Mouse (Mus musculus) ES-Bruce4 (cell line): Measurements from ENCODE around the gene Ddx52. TPM values are rescaled to one million over a fixed set of nuclear protein-coding genes. Genes with fewer than 3 reads are reported as not detected.

Experiments
- H3K27ac ChIP-seq: 2 replicates; pipeline ENCODE4 v1.5.1; 2012; ENCODE audit warnings: low read length, inconsistent platforms; ENCODE audit not compliant: insufficient read depth
- H3K27me3 ChIP-seq: 2 replicates; pipeline ENCODE4 v1.6.1; 2012; ENCODE audit warnings: mild to moderate bottlenecking, low read length, inconsistent platforms; ENCODE audit not compliant: control insufficient read depth, poor library complexity, insufficient read depth, severe bottlenecking
- H3K36me3 ChIP-seq: 2 replicates; pipeline ENCODE4 v1.6.1; 2012; ENCODE audit warnings: inconsistent platforms, mild to moderate bottlenecking, low read length, moderate library complexity; ENCODE audit not compliant: control insufficient read depth, poor library complexity, insufficient read depth, severe bottlenecking
- H3K4me1 ChIP-seq: one replicate; pipeline ENCODE4 v1.8.1; 2011; ENCODE audit warnings: low read length; ENCODE audit not compliant: control insufficient read depth, insufficient read depth
- H3K4me3 ChIP-seq: 2 replicates; pipeline ENCODE4 v1.5.1; 2011; ENCODE audit warnings: low read depth, mild to moderate bottlenecking, low read length
- H3K9ac ChIP-seq: 2 replicates; pipeline ENCODE4 v1.6.1; 2012; ENCODE audit warnings: low read depth, mild to moderate bottlenecking, inconsistent platforms; ENCODE audit not compliant: poor library complexity, severe bottlenecking
- H3K9me3 ChIP-seq: replicated peaks from 2 replicates; pipeline ENCODE4 v1.6.1; 2012; ENCODE audit warnings: mild to moderate bottlenecking, low read length, inconsistent platforms; ENCODE audit not compliant: control insufficient read depth, poor library complexity, insufficient read depth, severe bottlenecking
- CTCF ChIP-seq: IDR thresholded peaks from one replicate; pipeline ENCODE4 v1.8.1; 2011; ENCODE audit warnings: low read depth, low read length
- EP300 ChIP-seq: IDR thresholded peaks from 2 replicates; pipeline ENCODE4 v1.6.1; 2011; ENCODE audit warnings: low read depth, low read length; ENCODE audit not compliant: insufficient read depth
- POLR2A ChIP-seq: IDR thresholded peaks from one replicate; pipeline ENCODE4 v1.8.1; 2011; ENCODE audit warnings: low read length; ENCODE audit not compliant: insufficient read depth
- polyA plus RNA-seq: library from polyadenylated mRNA; stranded (reverse); fragments of >200 nt; gene quantifications from 2 replicates; pipeline ENCODE4 v1.2.4, GENCODE M21; 2011; ENCODE audit warnings: low read depth; ENCODE audit not compliant: missing spikeins, insufficient read depth, insufficient read length

The Ddx52 gene
- 36.9 and 39.1 TPM in 2 replicates for polyA plus RNA-seq

DNA sequence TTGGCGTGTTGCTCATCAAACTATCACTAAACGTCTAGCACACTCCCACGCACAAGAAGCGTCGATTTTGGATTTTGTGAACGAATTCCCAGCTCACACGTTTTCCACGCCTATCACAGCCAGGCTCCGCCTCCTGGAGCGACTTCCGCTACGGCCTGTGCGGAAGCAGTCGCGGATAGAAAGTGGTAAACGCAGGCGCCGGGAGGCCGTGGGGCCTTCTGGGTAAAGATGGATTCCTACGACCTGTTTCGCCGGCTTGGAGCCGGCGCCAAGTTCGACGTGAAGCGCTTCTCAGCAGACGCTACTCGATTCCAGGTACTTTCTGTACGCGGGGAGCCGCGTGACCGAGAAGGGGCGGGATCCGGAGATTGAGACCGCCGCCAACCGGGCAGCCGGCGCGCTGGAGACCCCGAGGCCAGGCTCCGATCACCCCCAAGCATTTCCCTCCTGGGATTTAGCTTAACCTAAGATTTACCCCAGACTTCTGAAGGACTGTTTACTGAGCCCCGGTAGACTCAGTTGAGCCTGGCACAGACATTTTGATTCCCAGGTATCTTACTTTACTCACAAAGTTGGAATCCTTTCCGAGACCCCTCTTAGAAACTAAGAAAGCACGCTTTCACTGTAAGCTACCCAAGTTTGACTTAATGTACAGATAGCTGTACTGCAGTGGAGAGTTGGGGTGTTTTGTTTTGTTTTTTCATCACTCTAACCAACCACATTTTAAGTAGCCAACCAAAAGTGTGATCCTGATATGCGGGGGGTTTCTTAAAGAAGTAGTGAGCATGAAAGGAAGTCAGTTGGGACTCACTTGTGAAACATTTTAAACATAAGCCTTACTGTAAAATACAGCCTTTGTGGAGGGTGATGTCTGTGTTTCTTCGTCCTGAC lies at the start of gene Ddx52:
TSS of gene Ddx52 (plus strand) at position 113 of the 891 bp plus-strand sequence.
- Histone ChIP-seq H3K9ac (peak within 1 kb of the TSS; percentile 96), H3K36me3 (peaks cover 31% of the 10 kb centered on the region), H3K27me3 (no peaks in the 10 kb centered on the region; the same call in 1 of the 2 replicates), H3K9me3 (no peaks in the 10 kb centered on the region), H3K27ac (no peak within 1 kb of the TSS), H3K4me3 (peak within 1 kb of the TSS; percentile 77), H3K4me1 (no peaks in the 10 kb centered on the region)
- TF ChIP-seq EP300 = no peak
- TF ChIP-seq POLR2A = peak; percentile 30

DNA sequence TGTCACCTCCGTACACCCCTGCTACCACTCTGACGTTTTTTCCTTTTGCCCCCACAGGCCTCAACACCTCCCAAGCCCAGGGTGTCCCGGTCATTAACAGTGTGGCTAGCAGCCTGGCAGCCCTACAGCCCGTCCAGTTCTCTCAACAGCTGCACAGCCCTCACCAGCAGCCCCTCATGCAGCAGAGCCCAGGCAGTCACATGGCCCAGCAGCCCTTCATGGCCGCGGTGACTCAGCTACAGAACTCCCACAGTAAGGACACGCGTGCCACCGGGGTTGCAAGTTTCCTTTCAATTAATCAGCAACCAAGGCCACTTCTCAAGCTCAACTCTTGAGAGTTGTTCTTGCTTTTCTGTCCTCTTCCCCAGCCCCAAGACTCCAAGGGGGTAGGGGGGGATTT lies 48.5 kb upstream of the Ddx52 start:
- no peak overlapping the region for H3K4me3 ChIP-seq
- peaks cover 3% of the 10 kb centered on the region for H3K4me1 ChIP-seq
- H3K9me3 ChIP-seq = no peaks in the 10 kb centered on the region
- H3K36me3 ChIP-seq = no peaks in the 10 kb centered on the region
- H3K27me3 ChIP-seq = no peaks in the 10 kb centered on the region
- TF ChIP-seq POLR2A = no peak
- no peak for TF ChIP-seq EP300
- no peak for TF ChIP-seq CTCF
- H3K27ac ChIP-seq = no peak overlapping the region
- no peak overlapping the region for H3K9ac ChIP-seq

DNA sequence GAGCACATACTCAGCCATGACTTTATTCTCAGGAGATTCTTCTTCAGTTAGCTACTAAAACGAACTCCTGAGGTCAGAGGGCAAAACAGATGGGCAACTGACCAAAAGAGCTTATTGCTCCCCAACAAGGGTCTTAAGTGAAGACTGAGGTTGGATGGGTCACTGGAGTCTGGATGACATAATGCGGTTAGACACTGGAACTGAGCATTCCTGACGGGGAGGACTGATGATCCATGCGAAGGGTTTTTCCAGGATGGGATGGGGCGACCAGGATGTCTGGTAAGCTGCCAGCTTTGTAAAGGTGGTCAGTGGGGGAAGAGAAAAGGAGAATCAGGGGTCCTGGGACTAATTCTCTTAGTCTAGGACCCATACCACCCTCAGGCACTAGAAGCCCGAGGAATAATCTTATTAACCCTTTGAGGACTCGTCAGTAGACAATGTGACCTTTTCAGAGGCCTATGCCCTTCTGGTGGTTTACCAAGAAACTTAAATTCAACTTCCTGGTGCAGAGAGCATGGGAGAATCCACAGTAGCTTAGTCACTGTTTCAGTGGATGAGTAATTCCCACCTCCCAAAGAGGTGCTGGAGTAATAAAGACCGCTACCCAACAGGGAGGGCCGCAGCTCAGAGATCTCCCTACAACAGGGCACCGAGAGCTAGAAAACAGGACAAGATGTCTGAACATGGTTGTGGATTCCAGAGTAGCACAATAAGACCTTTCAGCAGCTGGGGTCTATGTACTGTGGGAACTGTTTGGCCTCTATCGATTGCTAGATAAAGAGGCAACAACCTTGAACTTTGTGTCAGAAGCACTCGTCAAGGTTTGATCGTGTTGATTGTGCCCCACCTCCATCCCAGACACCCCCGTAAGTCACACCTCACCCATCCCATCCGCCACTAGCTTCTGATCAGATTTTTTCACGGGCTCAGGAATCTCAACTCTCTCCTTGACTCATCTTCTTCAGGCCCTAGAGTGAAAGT lies 45.1 kb upstream of the Ddx52 start:
- TF ChIP-seq POLR2A = no peak
- no peak for TF ChIP-seq EP300
- TF ChIP-seq CTCF = no peak
- no peaks in the 10 kb centered on the region for H3K36me3 ChIP-seq
- H3K27ac ChIP-seq = no peak overlapping the region
- H3K27me3 ChIP-seq = no peaks in the 10 kb centered on the region
- no peak overlapping the region for H3K9ac ChIP-seq
- H3K4me1 ChIP-seq = peaks cover 3% of the 10 kb centered on the region
- no peaks in the 10 kb centered on the region for H3K9me3 ChIP-seq
- no peak overlapping the region for H3K4me3 ChIP-seq

DNA sequence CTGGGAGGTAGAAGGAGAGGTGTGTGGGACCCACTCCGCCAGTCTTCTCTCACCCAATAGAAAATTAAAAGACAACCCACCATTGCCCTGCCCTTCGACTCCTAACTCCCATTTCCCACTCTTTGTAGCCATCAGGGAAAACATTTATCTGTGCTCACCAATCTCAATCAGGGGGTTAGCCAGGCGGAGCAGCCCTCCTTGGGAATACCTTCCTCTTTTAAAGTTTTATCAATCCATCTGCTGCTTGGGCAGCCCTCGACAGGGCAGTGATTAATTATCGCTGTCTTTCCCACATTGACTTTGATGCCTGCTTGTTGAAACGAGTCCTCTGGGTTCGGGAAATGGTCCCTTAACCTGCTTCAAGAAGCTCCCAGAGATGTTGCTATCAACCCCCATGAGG lies 44.3 kb upstream of the Ddx52 start:
- Histone ChIP-seq H3K9me3 (no peaks in the 10 kb centered on the region), H3K27ac (no peak overlapping the region), H3K4me3 (no peak overlapping the region), H3K36me3 (no peaks in the 10 kb centered on the region), H3K27me3 (no peaks in the 10 kb centered on the region), H3K9ac (no peak overlapping the region), H3K4me1 (no peaks in the 10 kb centered on the region)
- TF ChIP-seq EP300 = no peak
- no peak for TF ChIP-seq POLR2A
- no peak for TF ChIP-seq CTCF

DNA sequence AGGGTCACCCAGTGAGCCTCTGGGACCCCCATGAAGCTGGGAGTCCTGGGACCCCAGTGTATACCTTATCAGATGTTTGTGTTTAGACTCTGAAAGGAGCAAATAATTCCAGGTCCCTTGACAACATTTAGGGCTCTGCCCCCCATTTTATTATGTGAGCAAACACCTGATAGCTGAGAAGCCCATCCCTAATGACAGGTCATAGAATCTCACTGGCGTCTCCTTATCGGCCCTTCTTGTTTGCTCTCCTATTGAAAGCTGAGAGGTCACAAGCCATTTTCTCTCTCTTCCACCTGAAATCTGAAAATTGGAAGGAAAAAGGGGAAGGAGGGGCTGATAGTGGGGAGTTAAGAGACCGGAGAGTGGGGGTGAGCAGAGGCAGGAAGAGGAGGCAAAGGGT lies 39.0 kb upstream of the Ddx52 start:
- H3K9me3 ChIP-seq = no peaks in the 10 kb centered on the region
- no peak overlapping the region for H3K9ac ChIP-seq
- no peaks in the 10 kb centered on the region for H3K27me3 ChIP-seq
- TF ChIP-seq POLR2A = no peak
- no peak for TF ChIP-seq EP300
- no peak for TF ChIP-seq CTCF
- no peaks in the 10 kb centered on the region for H3K36me3 ChIP-seq
- H3K4me1 ChIP-seq = no peaks in the 10 kb centered on the region
- no peak overlapping the region for H3K27ac ChIP-seq
- no peak overlapping the region for H3K4me3 ChIP-seq
